Mouse (Mus musculus) erythroblast, embryonic 14.5 days (primary cell): ENCODE measurements around the gene Itga9.

Experiments used
- GATA1 ChIP-seq: IDR thresholded peaks from 2 replicates; pipeline ENCODE4 v1.6.1; 2012; ENCODE audit warnings: low read length, inconsistent platforms, mixed read lengths
- TAL1 ChIP-seq: IDR thresholded peaks from 3 replicates; pipeline ENCODE4 v1.6.1; 2012; ENCODE audit warnings: low read length, inconsistent platforms, mixed read lengths

- TF ChIP-seq TAL1, result no peak
- TF ChIP-seq GATA1, result no peak
Observed at GRCm38 (mm10) chr9:118571701-118572100, 34.8 kb upstream of the Itga9 start.
